Mouse (Mus musculus) limb, embryonic 11.5 days (tissue): ENCODE data around the gene Trhr2. TPM values are rescaled to one million over a fixed set of nuclear protein-coding genes. Genes with fewer than 3 reads are reported as not detected.
"Not testable (repeated sequence)": the region's sequence is repeated elsewhere in the genome, so short reads cannot be mapped to it uniquely, and the experiment has no call there.

Experiments used
- ATAC-seq: fragments of 200-750 bp; cut with Nextera tagmentation; 2 replicates; pipeline ENCODE4 v1.8.0; 2017; ENCODE audit warnings: low read depth; ENCODE audit not compliant: insufficient number of reproducible peaks, low FRiP score, low TSS enrichment
- DNase-seq: peaks from one replicate; pipeline ENCODE4 v3.0.0-alpha.2; 2015; ENCODE audit warnings: low spot score
- H3K27ac ChIP-seq: fragments of 300-500 bp; sonication (generic); replicated peaks from 2 replicates; pipeline ENCODE4 v1.5.1; 2014; ENCODE audit warnings: low read depth, mild to moderate bottlenecking, low read length
- H3K27me3 ChIP-seq: fragments of 300-500 bp; sonication (generic); 2 replicates; pipeline ENCODE4 v1.6.1; 2014; ENCODE audit warnings: mild to moderate bottlenecking, low read length, mixed read lengths; ENCODE audit not compliant: control insufficient read depth, insufficient read depth
- H3K36me3 ChIP-seq: fragments of 300-500 bp; sonication (generic); 2 replicates; pipeline ENCODE4 v1.6.1; 2014; ENCODE audit warnings: mild to moderate bottlenecking, low read length, moderate library complexity, mixed read lengths; ENCODE audit not compliant: control insufficient read depth, insufficient read depth
- H3K4me1 ChIP-seq: fragments of 300-500 bp; sonication (generic); 2 replicates; pipeline ENCODE4 v1.6.1; 2014; ENCODE audit warnings: low read length, mixed read lengths; ENCODE audit not compliant: control insufficient read depth, insufficient read depth
- H3K4me2 ChIP-seq: fragments of 300-500 bp; sonication (generic); 2 replicates; pipeline ENCODE4 v1.6.1; 2014; ENCODE audit warnings: low read depth, mild to moderate bottlenecking, moderate library complexity; ENCODE audit not compliant: severe bottlenecking
- H3K4me3 ChIP-seq: fragments of 300-500 bp; sonication (generic); 2 replicates; pipeline ENCODE4 v1.5.1; 2014; ENCODE audit warnings: low read depth, low read length
- H3K9ac ChIP-seq: fragments of 300-500 bp; sonication (generic); 2 replicates; pipeline ENCODE4 v1.6.1; 2014; ENCODE audit warnings: mild to moderate bottlenecking, low read length
- H3K9me3 ChIP-seq: fragments of 300-500 bp; sonication (generic); 2 replicates; pipeline ENCODE4 v1.6.1; 2016; ENCODE audit warnings: low read length; ENCODE audit not compliant: control insufficient read depth
- WGBS: fragments of 180-500 bp; shearing (Covaris S2); extraction: QIAGEN DNeasy Blood & Tissue Kit; methylation state at CpG from one replicate; pipeline ENCODE4 v1.1.7; 2014; 5-methylcytosine and 5-hydroxymethylcytosine counted together
- polyA plus RNA-seq: library from polyadenylated mRNA; unstranded; fragments of >200 nt; fragmentation: Nextera tagmentation; extraction: Ambion mirVana; gene quantifications from 2 replicates; pipeline ENCODE4 v1.2.1, GENCODE M21; 2014

Gene Trhr2
- polyA plus RNA-seq, 1 experiment from 2014 or later = not detected

- Histone ChIP-seq H3K36me3 (peaks cover 31% of the 10 kb centered on the region), H3K27me3 (peaks cover 35% of the 10 kb centered on the region), H3K4me3 (no peak overlapping the region), H3K4me1 (peaks cover 9% of the 10 kb centered on the region), H3K27ac (no peak overlapping the region), H3K9ac (no peak overlapping the region), H3K9me3 (no peaks in the 10 kb centered on the region), H3K4me2 (no peak overlapping the region)
- 76% methylated on average over 6 of the region's 6 CpGs for WGBS
- ATAC-seq = 0 out of 2 replicates have a peak, but pooled peaks have one; percentile 22
- DNase-seq = peak; percentile 91
Measured at GRCm38 (mm10) chr8:122332753-122333506, 27.6 kb downstream of the Trhr2 start.

- Histone ChIP-seq H3K4me2 (no peak overlapping the region), H3K4me3 (no peak overlapping the region), H3K9me3 (no peaks in the 10 kb centered on the region), H3K27ac (no peak overlapping the region), H3K4me1 (0 out of 2 replicates have a peak, but pooled peaks cover 2% of the 10 kb centered on the region), H3K9ac (peak overlapping the region; percentile 8; the same call in 1 of the 2 replicates), H3K36me3 (peaks cover 19% of the 10 kb centered on the region), H3K27me3 (peaks cover 17% of the 10 kb centered on the region)
- WGBS = 74% methylated on average over 3 of the region's 3 CpGs
- DNase-seq (no peak), ATAC-seq (no peak)
Measured at GRCm38 (mm10) chr8:122331134-122331523, 29.4 kb downstream of the Trhr2 start.

- Histone ChIP-seq H3K9ac (no peak overlapping the region), H3K27me3 (peaks cover 12% of the 10 kb centered on the region), H3K4me2 (no peak overlapping the region), H3K36me3 (peaks cover 16% of the 10 kb centered on the region), H3K4me1 (no peaks in the 10 kb centered on the region), H3K4me3 (no peak overlapping the region), H3K9me3 (no peaks in the 10 kb centered on the region), H3K27ac (no peak overlapping the region)
- DNase-seq = no peak
- WGBS = 79% methylated on average over 12 of the region's 12 CpGs
- no peak for ATAC-seq
Measured at GRCm38 (mm10) chr8:122330446-122331133, 30.0 kb downstream of the Trhr2 start.

- H3K9ac ChIP-seq = no peak overlapping the region
- no peaks in the 10 kb centered on the region for H3K9me3 ChIP-seq
- DNase-seq (no peak), ATAC-seq (no peak)
- no peaks in the 10 kb centered on the region for H3K4me1 ChIP-seq
- 80% methylated on average over 22 of the region's 22 CpGs for WGBS
- H3K27me3 ChIP-seq = peaks cover 3% of the 10 kb centered on the region; the same call in 1 of the 2 replicates
- no peak overlapping the region for H3K27ac ChIP-seq
- H3K36me3 ChIP-seq = peaks cover 9% of the 10 kb centered on the region; the same call in 1 of the 2 replicates
- H3K4me2 ChIP-seq = no peak overlapping the region
- H3K4me3 ChIP-seq = no peak overlapping the region
Measured at GRCm38 (mm10) chr8:122329553-122330239, 30.9 kb downstream of the Trhr2 start.

GRCm38 (mm10) chr8:122329072-122329471 is 31.5 kb downstream of the Trhr2 start:
- no peak overlapping the region for H3K27ac ChIP-seq
- DNase-seq (no peak), ATAC-seq (no peak)
- H3K4me3 ChIP-seq = no peak overlapping the region
- no peak overlapping the region for H3K9ac ChIP-seq
- no peak overlapping the region for H3K4me2 ChIP-seq
- peaks cover 4% of the 10 kb centered on the region; the same call in 1 of the 2 replicates for H3K36me3 ChIP-seq
- no peaks in the 10 kb centered on the region for H3K27me3 ChIP-seq
- H3K4me1 ChIP-seq = no peaks in the 10 kb centered on the region
- no peaks in the 10 kb centered on the region for H3K9me3 ChIP-seq
- 76% methylated on average over 8 of the region's 8 CpGs for WGBS

GRCm38 (mm10) chr8:122326114-122326542 is 34.4 kb downstream of the Trhr2 start:
- Histone ChIP-seq H3K9me3 (no peaks in the 10 kb centered on the region), H3K4me1 (no peaks in the 10 kb centered on the region), H3K36me3 (peaks cover 2% of the 10 kb centered on the region; the same call in 1 of the 2 replicates), H3K27ac (no peak overlapping the region), H3K27me3 (no peaks in the 10 kb centered on the region), H3K4me3 (no peak overlapping the region), H3K4me2 (no peak overlapping the region), H3K9ac (no peak overlapping the region)
- no peak for DNase-seq
- no peak for ATAC-seq
- WGBS = 25% methylated on average over 14 of the region's 14 CpGs

- H3K4me1 ChIP-seq = no peaks in the 10 kb centered on the region; the same call in 1 of the 2 replicates
- H3K4me2 ChIP-seq = no peak overlapping the region
- DNase-seq = no peak
- H3K4me3 ChIP-seq = no peak overlapping the region
- no peak overlapping the region for H3K9ac ChIP-seq
- H3K27ac ChIP-seq = no peak overlapping the region
- no peaks in the 10 kb centered on the region for H3K9me3 ChIP-seq
- no peaks in the 10 kb centered on the region for H3K27me3 ChIP-seq
- no peaks in the 10 kb centered on the region; the same call in 1 of the 2 replicates for H3K36me3 ChIP-seq
- ATAC-seq = no peak
- WGBS = 71% methylated on average over 2 of the region's 2 CpGs
Measured at GRCm38 (mm10) chr8:122325196-122325595, 35.4 kb downstream of the Trhr2 start.

- not testable (repeated sequence) for H3K27me3 ChIP-seq
Measured at GRCm38 (mm10) chr8:122323951-122324402, 36.6 kb downstream of the Trhr2 start.

More at GRCm38 (mm10) chr8:122323951-122324402, 36.6 kb downstream of the Trhr2 start:
- H3K9me3 ChIP-seq, ATAC-seq, H3K4me2 ChIP-seq, H3K27ac ChIP-seq, H3K9ac ChIP-seq, DNase-seq, H3K36me3 ChIP-seq, H3K4me1 ChIP-seq, H3K4me3 ChIP-seq: not testable (repeated sequence)
- WGBS = 18% methylated on average over 8 of the region's 13 CpGs
